Mouse (Mus musculus): ENCODE data around the gene Tigit. TPM values are rescaled to one million over a fixed set of nuclear protein-coding genes. Genes with fewer than 3 reads are reported as not detected.

Tigit gene
- 6.6 TPM for total RNA-seq (2023)

DNA sequence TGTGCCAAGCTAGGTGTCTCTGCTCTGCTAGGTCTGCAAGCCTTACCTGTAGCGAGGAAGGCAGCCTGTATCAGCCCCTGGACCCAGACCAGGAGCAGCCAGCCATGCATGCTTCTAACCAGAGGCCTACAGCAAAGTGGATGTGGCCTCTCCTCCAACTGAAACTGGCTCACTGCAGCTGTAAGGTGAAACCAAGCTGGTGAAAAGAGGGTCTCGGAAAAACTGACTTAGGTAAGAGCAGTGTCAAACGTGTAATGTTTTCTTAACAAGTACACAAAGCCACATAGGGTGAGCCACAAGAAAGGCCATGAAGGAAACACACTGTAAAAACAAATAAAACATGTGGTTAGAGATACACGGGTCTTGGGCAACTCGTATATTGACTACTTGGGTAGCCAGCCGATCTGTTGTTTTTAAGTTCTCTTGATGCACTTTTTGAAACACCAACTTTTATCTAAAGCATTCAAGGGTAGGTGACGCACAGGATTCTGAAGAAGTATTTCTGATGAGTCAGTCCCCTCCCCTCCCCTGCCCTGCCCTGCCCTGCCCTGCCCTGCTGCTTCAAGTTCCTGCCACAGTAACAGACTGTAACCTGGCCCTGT lies at the start of gene Tigit:
Gene Tigit, minus strand, starts transcription at position 169 of the 602 bp plus-strand sequence.

Other genes with a start within 250 kb of the Tigit start
- not detected for gene Drd3, start 89.9 kb upstream of the Tigit start, total RNA-seq (2023)
- gene Ccdc191, start 225.7 kb upstream of the Tigit start, total RNA-seq (2023): 4.0 TPM

Data from CD4-positive naive resting alpha-beta T cell, adult 57 days (primary cell).